Mouse (Mus musculus): ENCODE measurements around the gene Ift52. TPM values are rescaled to one million over a fixed set of nuclear protein-coding genes. Genes with fewer than 3 reads are reported as not detected.

Gene Ift52
- polyA plus RNA-seq, 1 experiment from 2014 or later = 16.4 TPM

GRCm38 (mm10) chr2:163060630-163061029 lies 43.5 kb downstream of the Ift52 start:
- no peak overlapping the region for H3K27ac ChIP-seq (ENCODE audit: low read length)
- peaks cover 41% of the 10 kb centered on the region for H3K4me1 ChIP-seq (ENCODE audit: control insufficient read depth, low read depth, low read length)
- H3K27me3 ChIP-seq (ENCODE audit: control insufficient read depth, insufficient read depth, low read depth, low read length) = no peaks in the 10 kb centered on the region
- H3K9me3 ChIP-seq (replicated peaks; ENCODE audit: control insufficient read depth, low read length) = no peaks in the 10 kb centered on the region
- H3K4me2 ChIP-seq (ENCODE audit: low read depth, low read length) = no peak overlapping the region
- H3K9ac ChIP-seq (ENCODE audit: low read depth, low read length) = no peak overlapping the region
- H3K36me3 ChIP-seq (ENCODE audit: control insufficient read depth, insufficient read depth) = peaks cover 34% of the 10 kb centered on the region
- no peak for ATAC-seq (ENCODE audit: low read depth)
- 56% methylated on average over 6 of the region's 6 CpGs for WGBS (ENCODE audit: insufficient replicate concordance)
- H3K4me3 ChIP-seq (ENCODE audit: low read depth, low read length) = no peak overlapping the region

GRCm38 (mm10) chr2:163061203-163062118 lies 44.3 kb downstream of the Ift52 start:
- no peaks in the 10 kb centered on the region for H3K27me3 ChIP-seq (ENCODE audit: control insufficient read depth, insufficient read depth, low read depth, low read length)
- peaks cover 33% of the 10 kb centered on the region for H3K4me1 ChIP-seq (ENCODE audit: control insufficient read depth, low read depth, low read length)
- H3K4me3 ChIP-seq (ENCODE audit: low read depth, low read length) = no peak overlapping the region
- H3K9ac ChIP-seq (ENCODE audit: low read depth, low read length) = no peak overlapping the region
- no peak for ATAC-seq (ENCODE audit: low read depth)
- WGBS (ENCODE audit: insufficient replicate concordance) = 44% methylated on average over 8 of the region's 8 CpGs
- H3K4me2 ChIP-seq (ENCODE audit: low read depth, low read length) = no peak overlapping the region
- H3K27ac ChIP-seq (ENCODE audit: low read length) = no peak overlapping the region
- H3K9me3 ChIP-seq (replicated peaks; ENCODE audit: control insufficient read depth, low read length) = no peaks in the 10 kb centered on the region
- peaks cover 38% of the 10 kb centered on the region for H3K36me3 ChIP-seq (ENCODE audit: control insufficient read depth, insufficient read depth)

- H3K27ac ChIP-seq (ENCODE audit: low read length) = no peak overlapping the region
- no peak overlapping the region for H3K4me3 ChIP-seq (ENCODE audit: low read depth, low read length)
- no peaks in the 10 kb centered on the region for H3K9me3 ChIP-seq (replicated peaks; ENCODE audit: control insufficient read depth, low read length)
- H3K4me2 ChIP-seq (ENCODE audit: low read depth, low read length) = no peak overlapping the region
- ATAC-seq (ENCODE audit: low read depth) = no peak
- no peaks in the 10 kb centered on the region for H3K27me3 ChIP-seq (ENCODE audit: control insufficient read depth, insufficient read depth, low read depth, low read length)
- WGBS (ENCODE audit: insufficient replicate concordance) = 74% methylated on average over 6 of the region's 6 CpGs
- H3K36me3 ChIP-seq (ENCODE audit: control insufficient read depth, insufficient read depth) = peaks cover 38% of the 10 kb centered on the region
- no peak overlapping the region for H3K9ac ChIP-seq (ENCODE audit: low read depth, low read length)
- peaks cover 26% of the 10 kb centered on the region for H3K4me1 ChIP-seq (ENCODE audit: control insufficient read depth, low read depth, low read length)
Measured at GRCm38 (mm10) chr2:163062119-163062508, 45.0 kb downstream of the Ift52 start.

- ATAC-seq (ENCODE audit: low read depth) = no peak
- no peaks in the 10 kb centered on the region for H3K4me1 ChIP-seq (ENCODE audit: control insufficient read depth, low read depth, low read length)
Measured at GRCm38 (mm10) chr2:163066326-163066725, 49.2 kb downstream of the Ift52 start.

GRCm38 (mm10) chr2:163067233-163067632 lies 50.1 kb downstream of the Ift52 start:
- Histone ChIP-seq H3K9me3 (replicated peaks; ENCODE audit: control insufficient read depth, low read length) (no peaks in the 10 kb centered on the region), H3K27me3 (ENCODE audit: control insufficient read depth, insufficient read depth, low read depth, low read length) (no peaks in the 10 kb centered on the region), H3K4me2 (ENCODE audit: low read depth, low read length) (no peak overlapping the region), H3K27ac (ENCODE audit: low read length) (no peak overlapping the region), H3K4me1 (ENCODE audit: control insufficient read depth, low read depth, low read length) (no peaks in the 10 kb centered on the region; the same call in none of the 2 replicates), H3K36me3 (ENCODE audit: control insufficient read depth, insufficient read depth) (peaks cover 64% of the 10 kb centered on the region), H3K4me3 (ENCODE audit: low read depth, low read length) (no peak overlapping the region), H3K9ac (ENCODE audit: low read depth, low read length) (no peak overlapping the region)
- WGBS (ENCODE audit: insufficient replicate concordance) = 79% methylated on average over 1 of the region's 1 CpGs
- ATAC-seq (ENCODE audit: low read depth) = no peak

More at GRCm38 (mm10) chr2:163066326-163066725, 49.2 kb downstream of the Ift52 start:
- H3K27ac ChIP-seq (ENCODE audit: low read length) = no peak overlapping the region
- no peak overlapping the region for H3K9ac ChIP-seq (ENCODE audit: low read depth, low read length)
- H3K36me3 ChIP-seq (ENCODE audit: control insufficient read depth, insufficient read depth) = peaks cover 63% of the 10 kb centered on the region
- no peaks in the 10 kb centered on the region for H3K9me3 ChIP-seq (replicated peaks; ENCODE audit: control insufficient read depth, low read length)
- H3K4me2 ChIP-seq (ENCODE audit: low read depth, low read length) = no peak overlapping the region
- no peak overlapping the region for H3K4me3 ChIP-seq (ENCODE audit: low read depth, low read length)
- 85% methylated on average over 6 of the region's 6 CpGs for WGBS (ENCODE audit: insufficient replicate concordance)
- no peaks in the 10 kb centered on the region for H3K27me3 ChIP-seq (ENCODE audit: control insufficient read depth, insufficient read depth, low read depth, low read length)

- no peak overlapping the region for H3K4me3 ChIP-seq (ENCODE audit: low read depth, low read length)
- WGBS (ENCODE audit: insufficient replicate concordance) = 88% methylated on average over 3 of the region's 3 CpGs
- H3K27ac ChIP-seq (ENCODE audit: low read length) = no peak overlapping the region
- H3K27me3 ChIP-seq (ENCODE audit: control insufficient read depth, insufficient read depth, low read depth, low read length) = no peaks in the 10 kb centered on the region
- no peaks in the 10 kb centered on the region; the same call in none of the 2 replicates for H3K4me1 ChIP-seq (ENCODE audit: control insufficient read depth, low read depth, low read length)
- no peak overlapping the region for H3K9ac ChIP-seq (ENCODE audit: low read depth, low read length)
- peaks cover 64% of the 10 kb centered on the region for H3K36me3 ChIP-seq (ENCODE audit: control insufficient read depth, insufficient read depth)
- no peaks in the 10 kb centered on the region for H3K9me3 ChIP-seq (replicated peaks; ENCODE audit: control insufficient read depth, low read length)
- H3K4me2 ChIP-seq (ENCODE audit: low read depth, low read length) = no peak overlapping the region
- no peak for ATAC-seq (ENCODE audit: low read depth)
Measured at GRCm38 (mm10) chr2:163070213-163070612, 53.1 kb downstream of the Ift52 start.

GRCm38 (mm10) chr2:163071590-163071989 lies 54.4 kb downstream of the Ift52 start:
- H3K9ac ChIP-seq (ENCODE audit: low read depth, low read length) = no peak overlapping the region
- peaks cover 65% of the 10 kb centered on the region for H3K36me3 ChIP-seq (ENCODE audit: control insufficient read depth, insufficient read depth)
- H3K27ac ChIP-seq (ENCODE audit: low read length) = 0 out of 2 replicates have a peak overlapping the region, but pooled peaks have one; percentile 12
- H3K4me2 ChIP-seq (ENCODE audit: low read depth, low read length) = no peak overlapping the region
- H3K4me1 ChIP-seq (ENCODE audit: control insufficient read depth, low read depth, low read length) = no peaks in the 10 kb centered on the region; the same call in none of the 2 replicates
- no peak overlapping the region for H3K4me3 ChIP-seq (ENCODE audit: low read depth, low read length)
- no peaks in the 10 kb centered on the region for H3K9me3 ChIP-seq (replicated peaks; ENCODE audit: control insufficient read depth, low read length)
- no peaks in the 10 kb centered on the region for H3K27me3 ChIP-seq (ENCODE audit: control insufficient read depth, insufficient read depth, low read depth, low read length)
- 75% methylated on average over 3 of the region's 3 CpGs for WGBS (ENCODE audit: insufficient replicate concordance)
- peak; percentile 75 for ATAC-seq (ENCODE audit: low read depth)

- no peak overlapping the region for H3K27ac ChIP-seq (ENCODE audit: low read length)
- 87% methylated on average over 9 of the region's 9 CpGs for WGBS (ENCODE audit: insufficient replicate concordance)
- ATAC-seq (ENCODE audit: low read depth) = no peak
Measured at GRCm38 (mm10) chr2:163073023-163073757, 56.0 kb downstream of the Ift52 start.

More at GRCm38 (mm10) chr2:163073023-163073757, 56.0 kb downstream of the Ift52 start:
- H3K4me3 ChIP-seq (ENCODE audit: low read depth, low read length) = no peak overlapping the region
- no peaks in the 10 kb centered on the region for H3K27me3 ChIP-seq (ENCODE audit: control insufficient read depth, insufficient read depth, low read depth, low read length)
- H3K9me3 ChIP-seq (replicated peaks; ENCODE audit: control insufficient read depth, low read length) = no peaks in the 10 kb centered on the region
- H3K36me3 ChIP-seq (ENCODE audit: control insufficient read depth, insufficient read depth) = peaks cover 73% of the 10 kb centered on the region
- no peaks in the 10 kb centered on the region; the same call in none of the 2 replicates for H3K4me1 ChIP-seq (ENCODE audit: control insufficient read depth, low read depth, low read length)
- H3K4me2 ChIP-seq (ENCODE audit: low read depth, low read length) = no peak overlapping the region
- H3K9ac ChIP-seq (ENCODE audit: low read depth, low read length) = no peak overlapping the region

All from liver, embryonic 16.5 days (tissue).